Mouse (Mus musculus) adrenal gland, postnatal 14 days (tissue): ENCODE data around the gene Cd3eap. TPM values are rescaled to one million over a fixed set of nuclear protein-coding genes. Genes with fewer than 3 reads are reported as not detected.

Experiments used
- DNase-seq: peaks from one replicate; pipeline ENCODE4 v3.0.0; 2021; ENCODE audit warnings: mixed read lengths
- microRNA-seq, 2 experiments: library from miRNA; unstranded; fragments of <30 nt; microRNA quantifications; one replicate each; pipeline ENCODE4 v1.2.0; 2021
- total RNA-seq: library from RNA; stranded (reverse); gene quantifications from 2 replicates; pipeline ENCODE4 v1.2.3, GENCODE M21; 2021

Gene Cd3eap
- total RNA-seq, 1 experiment from 2014 or later: 14.5 TPM

DNA sequence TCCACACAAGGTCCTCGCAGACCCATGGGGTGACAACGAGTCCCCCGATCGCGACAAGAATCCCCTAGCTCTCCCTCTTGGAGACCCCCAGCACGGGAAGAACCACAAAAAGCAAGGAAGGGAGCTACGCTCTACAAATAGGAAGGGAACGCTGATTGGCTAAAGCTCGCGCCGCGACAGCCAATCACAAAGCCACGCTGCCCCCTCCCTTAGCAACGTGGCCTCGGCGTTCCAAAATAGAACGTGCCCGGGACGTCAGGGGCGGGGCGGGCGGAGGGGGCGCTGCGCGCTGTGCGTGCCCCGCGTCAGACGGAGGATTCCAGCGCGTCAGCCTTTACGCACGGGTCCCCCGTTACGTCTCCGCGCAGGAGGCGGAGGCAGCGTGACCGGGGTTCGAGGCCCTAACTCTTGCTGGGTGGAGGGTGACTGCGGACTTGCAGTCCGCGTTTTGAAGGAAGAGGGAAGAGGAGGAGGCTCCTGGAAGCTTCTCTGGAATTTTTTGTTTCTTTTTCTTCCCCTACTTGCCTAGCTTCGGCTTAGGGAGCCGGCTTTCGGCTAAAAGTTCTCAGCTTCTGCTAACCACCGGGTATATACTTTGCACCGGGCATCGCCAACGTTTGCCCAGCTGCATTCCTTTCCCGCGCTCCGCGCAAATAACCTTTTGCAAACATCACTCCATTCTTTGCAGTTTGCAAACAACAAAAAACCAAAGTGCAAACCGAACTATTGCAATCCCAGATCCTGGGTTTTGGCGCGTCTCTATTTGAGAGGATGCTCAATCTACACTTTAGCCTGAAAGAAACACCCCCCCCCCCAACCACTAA lies 50.6 kb downstream of the Cd3eap start:
- DNase-seq: peak; percentile 99

DNA sequence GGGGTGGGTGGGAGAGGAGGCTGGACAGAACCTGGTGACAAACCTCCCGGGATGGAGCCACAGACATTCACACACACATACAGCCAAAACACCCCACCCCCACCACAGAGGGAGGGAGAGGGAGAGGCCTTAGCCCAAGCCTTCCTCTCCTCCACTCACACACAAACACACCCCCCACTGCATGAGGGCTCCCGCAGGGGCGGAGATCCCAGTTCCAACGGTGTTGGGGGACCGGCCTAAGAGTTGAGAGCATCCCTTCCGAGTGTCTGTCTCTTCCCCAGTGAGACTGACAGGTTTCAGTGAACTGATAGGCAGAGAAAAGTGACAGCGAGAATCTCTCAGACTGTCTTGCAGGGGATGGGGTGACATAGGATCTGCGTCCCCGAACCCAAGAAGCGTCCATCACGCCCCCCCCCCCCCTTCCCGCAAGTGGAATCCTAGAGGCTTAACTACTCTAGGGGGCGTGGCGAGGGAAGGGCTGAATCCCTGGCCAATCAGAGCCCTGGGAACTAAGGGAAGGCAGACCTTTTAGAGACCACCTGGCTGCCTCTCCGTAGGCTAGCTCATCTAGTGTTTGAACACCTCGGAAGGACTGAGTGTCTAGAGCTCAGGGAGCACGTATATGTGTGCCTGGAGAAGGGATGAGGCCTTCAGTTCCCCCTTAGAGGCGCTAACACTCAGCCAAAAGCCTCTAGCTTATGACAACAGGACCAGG lies 51.4 kb downstream of the Cd3eap start:
- DNase-seq: peak; percentile 87

DNA sequence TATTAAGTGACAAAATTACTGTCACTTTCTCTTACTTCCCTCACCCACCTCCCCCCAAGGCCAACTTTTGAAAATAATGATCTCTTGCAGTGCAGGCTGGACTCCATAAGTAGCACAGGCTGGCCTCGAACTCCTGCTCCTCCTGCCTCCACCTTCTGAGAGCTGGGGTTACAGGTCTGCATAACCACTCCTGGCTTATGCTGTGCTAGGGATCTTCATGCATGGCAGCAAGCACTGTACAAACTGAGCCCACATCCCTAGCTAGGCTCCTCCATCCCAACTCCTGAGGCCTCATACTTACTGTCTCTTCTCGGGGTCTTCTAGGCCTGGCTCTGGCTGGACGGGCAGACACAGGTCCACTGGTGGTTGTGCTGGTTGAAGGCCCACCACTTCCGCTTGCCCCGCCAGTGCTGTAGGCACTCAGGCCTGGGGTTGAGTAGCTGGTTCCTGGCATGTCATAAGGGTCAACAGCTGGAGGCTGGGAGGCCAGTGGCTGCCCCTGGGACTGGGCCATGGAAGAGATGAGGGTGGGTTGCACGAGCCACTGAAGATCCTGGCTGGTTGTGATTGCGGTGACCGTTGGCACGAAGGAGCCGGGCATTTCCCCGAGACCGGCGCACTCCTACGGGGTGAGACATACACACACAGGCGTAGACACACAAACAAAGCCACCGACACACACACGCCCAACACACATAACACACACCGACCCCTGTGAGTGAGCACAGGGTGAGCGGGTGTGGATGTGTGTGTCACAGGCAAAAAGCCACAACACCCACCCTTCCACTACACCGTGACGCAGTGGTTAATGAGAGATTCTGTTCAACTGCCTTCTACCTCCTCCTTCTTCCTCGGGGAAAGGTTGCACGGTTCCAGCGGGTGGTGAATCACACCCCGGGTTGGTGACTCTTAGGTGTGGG lies 52.2 kb downstream of the Cd3eap start:
- no peak for DNase-seq

Small RNA genes lying within 50 kb of the gene (microRNA-seq; reads per million reads assigned to microRNA genes)
- gene Mir343: 0 reads per million in 2 experiments

Other genes with a start within 250 kb of the Cd3eap start
- 0.19 TPM in 1 of 2 replicates, not detected in the other for gene Gm4969, start 241.1 kb downstream of the Cd3eap start, total RNA-seq
- 11.2 and 11.9 TPM in 2 replicates for gene Fbxo46, start 239.6 kb downstream of the Cd3eap start, total RNA-seq
- gene Qpctl, start 210.2 kb downstream of the Cd3eap start, total RNA-seq: 13.2 and 15.2 TPM in 2 replicates
- 79.1 and 87.8 TPM in 2 replicates for gene Snrpd2, start 209.8 kb downstream of the Cd3eap start, total RNA-seq
- 0.71 and 0.93 TPM in 2 replicates for gene Gipr, start 193.4 kb downstream of the Cd3eap start, total RNA-seq
- gene Eml2, start 183.1 kb downstream of the Cd3eap start, total RNA-seq: 36.9 and 46.6 TPM in 2 replicates
- 9.7 and 12.4 TPM in 2 replicates for gene Gpr4, start 146.9 kb downstream of the Cd3eap start, total RNA-seq
- gene Opa3, start 131.1 kb downstream of the Cd3eap start, total RNA-seq: 27.5 and 28.5 TPM in 2 replicates
- gene Vasp, start 87.7 kb downstream of the Cd3eap start, total RNA-seq: 62.0 and 79.0 TPM in 2 replicates
- 0.19 TPM in 1 of 2 replicates, not detected in the other for gene Ppm1n, start 79.4 kb downstream of the Cd3eap start, total RNA-seq
- gene Rtn2, start 76.9 kb downstream of the Cd3eap start, total RNA-seq: 6.0 and 7.9 TPM in 2 replicates
- 2.1 and 22.4 TPM in 2 replicates for gene Fosb, start 49.4 kb downstream of the Cd3eap start, total RNA-seq
- gene Ercc1, start 14.7 kb downstream of the Cd3eap start, total RNA-seq: 37.1 and 46.7 TPM in 2 replicates
- gene Ppp1r13l, start 266 bp upstream of the Cd3eap start, total RNA-seq: 7.3 and 8.3 TPM in 2 replicates
- 28.2 and 30.2 TPM in 2 replicates for gene Ercc2, start 22.5 kb upstream of the Cd3eap start, total RNA-seq
- 1.3 and 2.7 TPM in 2 replicates for gene Klc3, start 44.6 kb upstream of the Cd3eap start, total RNA-seq
- 0.74 and 0.79 TPM in 2 replicates for gene Ckm, start 45.3 kb upstream of the Cd3eap start, total RNA-seq
- gene Mark4, start 99.3 kb upstream of the Cd3eap start, total RNA-seq: 45.1 and 45.2 TPM in 2 replicates
- gene Exoc3l2, start 103.8 kb upstream of the Cd3eap start, total RNA-seq: 21.8 and 22.0 TPM in 2 replicates
- 6.7 and 8.6 TPM in 2 replicates for gene Bloc1s3, start 148.9 kb upstream of the Cd3eap start, total RNA-seq
- gene Trappc6a, start 148.9 kb upstream of the Cd3eap start, total RNA-seq: 69.4 and 71.2 TPM in 2 replicates
- 0.15 and 0.83 TPM in 2 replicates for gene Nkpd1, start 158.4 kb upstream of the Cd3eap start, total RNA-seq
- 58.8 and 64.2 TPM in 2 replicates for gene Ppp1r37, start 203.6 kb upstream of the Cd3eap start, total RNA-seq
- gene Zfp296, start 217.8 kb upstream of the Cd3eap start, total RNA-seq: 0.44 and 1.1 TPM in 2 replicates
- gene Gemin7, start 218.1 kb upstream of the Cd3eap start, total RNA-seq: 59.3 and 65.4 TPM in 2 replicates
- 36.9 and 52.2 TPM in 2 replicates for gene Clasrp, start 245.0 kb upstream of the Cd3eap start, total RNA-seq